Mouse (Mus musculus) layer of hippocampus, adult 18-20 months (tissue): ENCODE data around the gene Plekha8. TPM values are rescaled to one million over a fixed set of nuclear protein-coding genes. Genes with fewer than 3 reads are reported as not detected.
A peak's percentile ranks its signal among the peaks of the same experiment; 100 is the strongest.

Experiments used
- DNase-seq, 2 experiments: peaks; one replicate each; pipeline ENCODE4 v3.0.0; 2022; ENCODE audit warnings: low spot score in 2 of 2
- total RNA-seq, 2 experiments: library from RNA; stranded (reverse); gene quantifications; 2 replicates each; pipeline ENCODE4 v1.2.3; 2021

The Plekha8 gene
- total RNA-seq, 2 experiments from 2014 or later: 12.3 to 13.7 TPM

DNA sequence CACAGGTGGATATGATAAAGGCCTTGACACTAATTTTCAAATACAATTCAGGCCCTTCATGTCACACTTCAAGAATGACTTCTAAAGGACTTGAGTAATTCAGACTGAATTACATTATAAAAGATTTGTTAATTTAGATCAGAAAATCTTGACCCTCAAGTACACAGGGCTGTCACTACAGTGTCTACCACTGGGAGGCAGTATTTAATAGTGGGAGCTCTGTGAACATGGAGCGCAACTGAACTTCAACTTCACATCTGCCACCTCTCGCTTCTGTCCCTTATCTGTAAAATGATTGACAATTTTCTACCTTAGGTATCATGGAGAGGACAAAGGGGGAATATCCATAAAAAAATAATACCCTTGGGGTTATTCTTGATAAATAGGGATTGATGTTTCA, 8.7 kb upstream of the Plekha8 start:
- DNase-seq: peak in 1 of 2 experiments; percentile 75

DNA sequence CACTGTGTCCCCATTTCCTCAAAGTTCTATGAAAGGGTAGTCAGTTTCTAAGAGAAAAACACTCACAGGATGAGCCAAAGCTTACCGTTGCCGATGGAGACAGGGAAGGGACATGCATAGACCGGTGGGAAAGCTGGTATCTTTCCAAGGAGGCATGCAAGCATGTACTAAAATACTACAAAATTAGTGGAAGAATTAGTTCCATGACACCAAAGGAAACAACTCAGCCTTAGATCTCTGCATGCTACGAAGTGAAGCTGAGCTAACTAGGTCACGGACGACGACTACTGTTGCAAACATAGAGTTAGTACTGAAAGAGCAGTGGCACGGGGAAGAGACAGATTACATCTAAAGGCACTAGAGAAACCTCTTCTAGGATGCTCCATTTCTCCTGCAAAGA, 8.0 kb upstream of the Plekha8 start:
- DNase-seq: no peak

DNA sequence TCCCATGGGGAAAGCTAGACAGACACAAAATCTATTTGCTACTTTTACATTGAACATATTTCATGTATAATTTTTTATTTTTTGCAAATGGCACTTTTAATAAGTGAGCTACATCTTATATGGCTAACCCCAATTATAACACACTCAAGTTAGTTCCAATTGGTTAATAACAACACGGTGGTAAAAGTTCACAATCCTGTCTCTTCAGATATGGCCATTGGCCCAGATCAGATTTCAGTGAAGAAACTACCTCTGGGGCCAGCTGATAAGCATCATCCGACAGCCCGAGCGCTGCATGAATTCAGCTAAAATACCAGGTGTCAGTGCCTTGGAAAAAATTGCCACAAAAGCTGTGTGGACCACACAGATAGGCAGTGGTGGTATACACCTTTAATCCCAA, 7.2 kb upstream of the Plekha8 start:
- DNase-seq: no peak

DNA sequence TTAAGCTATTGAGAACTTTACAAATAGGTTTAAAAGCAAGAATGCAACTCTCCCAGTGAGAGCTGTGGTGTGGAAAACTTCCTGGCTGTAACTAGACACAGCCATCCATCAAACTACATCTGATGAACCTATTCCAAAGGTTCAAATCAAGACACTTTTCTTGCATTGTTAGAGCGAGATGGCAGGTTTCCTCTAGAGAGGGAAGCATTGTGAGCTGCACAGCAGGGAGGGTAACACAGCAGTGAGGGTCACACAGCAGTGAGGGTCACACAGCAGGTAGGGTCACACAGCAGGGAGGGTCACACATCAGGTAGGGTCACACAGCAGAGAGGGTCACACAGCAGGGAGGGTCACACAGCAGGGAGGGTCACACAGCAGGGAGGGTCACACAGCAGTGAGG, 6.7 kb upstream of the Plekha8 start:
- no peak for DNase-seq

DNA sequence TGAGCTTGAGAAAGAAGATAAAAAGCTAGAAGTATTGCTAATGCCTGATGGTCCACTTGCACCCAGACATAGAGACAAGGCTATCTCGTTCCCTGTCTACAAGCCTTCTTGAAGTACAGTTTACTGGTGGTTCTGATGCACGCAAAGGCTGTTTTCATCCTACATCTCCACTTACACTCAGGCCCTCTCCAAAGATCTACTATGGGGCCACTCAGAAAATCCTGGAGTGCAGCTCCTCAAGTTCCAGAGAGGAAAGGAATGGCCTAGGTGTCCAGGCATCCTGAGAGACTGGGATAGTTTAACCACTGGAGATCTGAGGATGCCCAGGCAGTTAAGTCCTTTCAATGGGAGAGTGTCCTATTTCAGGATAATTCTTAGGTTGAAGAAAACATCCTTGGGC, 4.2 kb upstream of the Plekha8 start:
- no peak for DNase-seq

DNA sequence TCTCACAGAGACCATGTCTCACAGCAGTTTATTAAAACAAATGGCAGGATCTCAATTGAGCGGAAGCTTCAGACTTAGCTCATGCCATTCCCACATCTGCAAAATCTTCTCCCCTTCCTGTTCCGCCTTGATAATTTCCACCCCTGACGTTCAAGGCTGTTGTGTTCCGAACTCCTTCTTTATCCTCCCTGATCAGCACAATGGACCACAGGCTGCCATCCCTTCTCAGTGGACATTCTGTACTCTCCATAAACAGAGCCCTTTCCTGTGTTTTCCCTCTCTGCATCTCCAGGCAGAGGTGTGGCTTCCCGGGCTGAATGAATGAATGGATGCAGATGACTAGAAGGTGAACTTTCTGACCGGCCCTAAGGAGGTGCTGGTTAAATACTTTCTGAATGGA, 3.1 kb upstream of the Plekha8 start:
- DNase-seq: no peak

DNA sequence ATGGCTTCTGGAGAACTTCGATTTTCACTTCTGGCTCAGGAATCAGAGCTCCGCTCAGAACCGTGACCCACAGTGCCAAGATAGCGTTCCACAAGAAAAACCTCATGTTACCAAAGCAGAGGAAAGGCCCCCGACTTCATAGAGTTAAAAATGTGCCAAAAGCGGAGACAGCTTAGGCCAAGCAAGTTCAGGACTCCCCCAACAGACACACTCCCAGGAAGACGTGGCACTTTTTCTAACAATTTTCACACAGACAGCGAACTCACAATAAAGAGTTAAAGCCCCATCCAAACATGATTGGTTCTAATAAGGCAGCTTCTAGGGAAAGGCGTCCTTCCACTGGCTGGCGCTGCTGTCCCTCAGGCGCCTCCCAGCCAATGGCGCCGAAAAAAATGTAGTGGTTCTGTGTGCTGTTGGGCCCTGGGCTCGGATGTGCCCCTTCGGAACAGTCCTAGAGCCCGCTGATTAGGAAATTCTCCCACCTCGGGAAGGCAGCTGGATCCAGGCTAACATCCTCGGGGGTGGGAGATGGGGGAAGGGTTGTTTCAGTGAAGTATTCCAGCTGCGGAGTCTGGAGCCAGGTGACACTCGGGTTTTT, 1.9 kb upstream of the Plekha8 start:
- peak; percentile 91 to 98 for DNase-seq

DNA sequence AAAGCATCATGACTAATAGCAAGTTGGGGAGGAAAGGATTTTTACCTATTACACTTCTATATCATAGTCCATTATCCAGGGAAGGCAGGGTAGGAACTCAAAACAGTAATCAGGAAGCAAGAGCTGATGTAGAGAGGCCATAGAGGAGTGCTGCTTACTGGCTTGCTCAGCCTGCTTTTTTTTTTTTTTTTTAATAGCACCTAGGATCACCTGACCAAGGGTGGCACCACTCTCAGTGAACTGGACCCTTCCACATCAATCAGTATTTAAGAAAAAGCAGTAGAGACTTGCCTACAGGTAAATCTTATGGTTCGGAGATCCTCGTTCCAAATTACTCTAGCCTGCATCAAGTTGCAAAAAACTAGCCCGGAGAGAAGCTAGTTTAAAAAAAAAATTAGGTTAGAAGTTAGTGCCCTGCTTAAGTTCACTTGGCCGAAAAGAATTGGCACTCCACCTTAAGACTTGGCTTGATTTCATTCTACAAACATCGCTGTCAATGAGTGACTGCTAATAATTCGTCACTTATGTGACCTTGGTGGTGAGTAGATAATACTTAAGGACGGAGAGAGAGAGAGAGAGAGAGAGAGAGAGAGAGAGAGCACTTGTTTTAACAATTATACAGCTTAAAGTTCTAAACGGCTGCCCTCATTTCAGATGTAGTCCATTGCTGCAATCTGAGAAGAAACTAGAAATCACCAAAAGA, 994 bp upstream of the Plekha8 start:
- DNase-seq: no peak

DNA sequence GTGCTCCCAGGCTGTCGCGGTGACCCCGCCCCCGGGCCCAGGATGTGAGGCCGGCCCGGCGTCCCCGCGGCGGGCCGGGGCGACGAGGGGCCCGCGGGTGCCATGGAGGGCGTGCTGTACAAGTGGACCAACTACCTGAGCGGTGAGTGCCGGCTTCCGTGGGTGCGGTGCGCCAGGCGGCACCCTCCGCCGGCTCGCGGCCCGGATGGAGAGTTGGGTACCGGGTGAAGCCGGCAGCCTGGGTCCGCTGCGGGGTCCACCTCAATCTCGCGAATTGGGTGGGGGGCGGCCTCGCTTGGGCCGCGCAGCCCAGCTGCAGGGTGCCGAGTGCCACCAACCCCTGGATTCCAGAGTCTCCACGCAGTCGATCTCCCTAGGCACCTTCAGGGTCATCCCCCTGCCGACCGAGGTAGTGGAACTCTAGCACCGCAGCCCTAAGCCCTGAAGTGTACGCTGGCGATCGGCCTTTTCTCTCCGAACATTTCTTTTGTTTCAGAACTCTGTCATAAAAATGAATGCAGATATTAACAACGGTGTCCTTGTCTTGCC, 493 bp downstream of the Plekha8 start:
- DNase-seq: no peak

DNA sequence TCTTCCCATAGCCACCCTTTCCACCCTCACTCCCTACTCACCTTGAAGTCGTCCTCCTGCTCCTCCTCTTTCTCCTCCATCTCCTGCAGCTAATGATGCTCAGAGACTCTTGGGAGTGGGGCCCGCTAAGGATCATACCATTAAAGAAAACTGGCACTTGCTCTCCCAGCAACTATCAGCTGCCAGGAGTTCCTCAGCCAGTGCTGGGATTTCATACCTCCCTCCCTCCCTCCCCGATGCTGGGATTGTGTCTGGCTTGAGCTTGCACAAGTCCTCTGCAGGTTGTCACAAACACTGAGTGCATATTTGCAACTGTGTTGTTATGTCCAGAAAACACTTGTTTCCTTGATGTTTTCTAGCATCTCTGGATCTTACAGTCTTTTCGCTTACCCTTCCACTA, 2.3 kb downstream of the Plekha8 start, which contains the start of gene Fkbp14:
Gene Fkbp14, minus strand, starts transcription at position 101 of the 400 bp plus-strand sequence.
- no peak for DNase-seq

DNA sequence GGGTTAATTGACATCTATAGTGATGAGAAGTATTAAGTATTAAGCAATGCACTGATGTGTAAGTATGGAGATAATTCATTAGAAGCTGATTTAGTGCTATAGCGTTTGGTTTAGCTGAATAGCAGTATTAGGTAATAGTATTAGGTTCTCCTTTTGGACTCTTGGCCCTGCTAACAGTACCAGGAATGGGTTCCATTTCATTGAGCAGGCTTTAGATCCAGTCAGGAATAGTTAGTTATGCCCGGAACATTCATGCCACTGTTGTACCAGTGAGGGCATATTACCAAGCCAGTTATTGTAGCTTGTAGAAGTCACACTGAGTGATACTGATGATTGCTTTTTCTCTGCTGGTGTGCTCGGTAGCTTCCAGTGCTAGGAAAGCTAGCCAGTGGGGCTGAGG, 2.8 kb downstream of the Plekha8 start:
- no peak for DNase-seq

DNA sequence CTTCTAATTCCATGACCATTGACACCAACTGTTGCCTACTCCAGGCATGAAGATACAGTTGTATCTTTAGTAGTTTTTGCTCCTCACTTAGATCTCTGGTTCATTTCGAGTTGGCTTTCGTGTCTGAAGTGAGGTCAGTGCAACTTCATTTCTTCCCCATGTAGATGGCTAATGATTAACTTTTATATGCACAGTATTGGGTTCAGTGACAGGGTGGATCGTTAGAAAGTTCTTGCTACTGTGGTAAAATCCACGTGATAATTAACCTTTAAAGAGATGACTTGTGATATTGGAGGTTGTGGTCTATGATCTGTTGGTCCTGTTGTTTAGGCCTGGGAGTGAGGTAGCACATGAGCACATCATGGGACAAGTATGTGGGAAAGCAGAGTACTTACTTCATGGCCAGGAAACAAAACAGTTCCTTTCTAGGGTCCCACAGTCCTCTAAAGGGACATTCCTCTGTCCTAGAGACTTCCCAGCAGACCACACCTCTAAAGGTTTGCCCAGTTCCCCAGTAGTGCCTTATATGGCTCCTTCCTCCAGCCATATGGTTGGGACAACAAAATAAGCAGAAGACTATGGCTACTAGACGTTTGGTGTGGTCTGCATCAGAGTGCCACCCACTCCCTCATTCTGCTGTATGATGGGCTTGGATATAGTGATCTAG, 5.9 kb downstream of the Plekha8 start:
- no peak for DNase-seq

DNA sequence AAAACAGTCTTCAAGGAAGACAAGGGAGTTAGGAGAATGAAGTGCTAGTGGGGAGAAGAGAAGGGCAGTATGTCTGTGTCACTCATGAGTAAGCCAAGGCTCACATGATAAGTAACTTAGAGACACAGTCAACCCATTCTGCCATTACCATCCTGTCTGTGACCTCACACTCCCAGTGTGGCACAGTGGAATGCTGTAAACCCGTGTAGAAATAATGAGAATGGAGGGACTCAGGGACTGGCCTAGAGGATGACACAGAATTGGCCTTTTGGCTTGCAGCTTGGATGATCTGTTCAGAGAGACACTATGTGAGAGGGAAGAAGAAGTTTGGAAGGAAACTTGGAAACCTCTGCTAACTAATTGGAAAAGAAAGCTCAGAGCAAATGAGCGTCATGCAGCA, 8.0 kb downstream of the Plekha8 start:
- no peak for DNase-seq

DNA sequence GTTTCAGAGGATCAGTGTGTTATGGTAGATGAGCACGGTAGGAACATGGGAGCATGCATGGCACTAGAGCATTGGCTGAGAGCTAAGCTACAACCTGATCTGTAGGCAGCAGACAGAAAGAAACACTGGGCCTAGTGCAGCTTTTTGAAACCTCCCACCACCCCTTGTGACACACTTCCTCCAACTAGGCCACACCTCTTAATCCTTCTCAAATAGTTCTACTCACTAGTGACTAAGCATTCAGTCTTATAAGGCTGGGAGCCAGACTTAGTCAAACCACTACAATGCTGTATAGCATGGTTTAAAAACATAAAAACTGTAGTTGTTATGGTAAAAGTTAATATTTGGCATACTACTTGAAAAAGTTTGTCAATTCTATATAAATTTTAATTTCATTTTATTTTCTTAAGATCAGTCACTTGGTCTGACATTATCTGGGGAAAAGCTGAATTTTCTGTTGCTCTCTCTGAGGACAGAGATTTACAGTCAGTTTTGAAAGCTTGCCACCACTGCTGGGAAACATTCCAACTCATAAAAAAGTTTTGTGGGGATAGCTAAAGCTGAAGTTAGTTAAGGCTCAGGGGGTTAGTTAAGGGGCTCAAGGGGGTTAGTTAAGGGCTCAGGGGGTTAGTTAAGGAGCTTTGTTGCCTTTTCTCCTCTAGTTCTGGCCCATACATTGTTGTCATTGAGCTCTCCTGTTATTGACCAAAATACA, 9.2 kb downstream of the Plekha8 start:
- no peak for DNase-seq

DNA sequence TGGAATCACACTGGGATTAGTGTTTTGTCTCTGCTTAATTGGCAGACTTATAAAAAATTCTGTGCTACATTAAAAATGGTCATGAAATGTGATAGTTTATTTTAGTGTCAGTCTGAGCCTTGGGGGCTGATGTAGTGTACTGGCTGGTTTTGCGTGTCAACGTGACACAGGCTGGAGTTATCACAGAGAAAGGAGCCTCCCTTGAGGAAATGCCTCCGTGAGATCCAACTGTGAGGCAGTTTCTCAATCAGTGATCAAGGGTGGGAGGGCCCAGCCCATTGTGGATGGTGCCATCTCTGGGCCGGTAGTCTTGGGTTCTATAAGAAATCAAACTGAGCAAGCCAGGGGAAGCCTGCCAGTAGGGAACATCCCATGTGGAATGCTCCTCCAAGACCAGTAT, 11.3 kb downstream of the Plekha8 start:
- no peak for DNase-seq

DNA sequence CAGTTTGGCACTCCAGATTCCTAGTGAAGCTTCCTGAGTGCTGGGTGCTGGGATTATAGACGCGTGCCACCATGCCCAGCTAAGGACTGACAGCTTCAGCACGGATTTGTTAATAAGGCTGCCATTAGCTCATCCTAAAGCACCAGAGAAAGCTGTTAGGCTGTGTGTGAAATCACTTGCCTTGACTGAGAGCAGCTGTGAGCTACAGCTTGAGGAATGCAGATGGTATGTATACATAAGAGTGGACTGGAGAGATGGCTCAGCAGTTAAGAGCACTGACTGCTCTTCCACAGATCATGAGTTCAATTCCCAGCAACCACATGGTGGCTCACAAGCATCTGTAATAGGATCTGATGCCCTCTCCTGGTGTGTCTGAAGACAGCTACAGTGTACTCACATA, 22.5 kb downstream of the Plekha8 start:
- no peak for DNase-seq

DNA sequence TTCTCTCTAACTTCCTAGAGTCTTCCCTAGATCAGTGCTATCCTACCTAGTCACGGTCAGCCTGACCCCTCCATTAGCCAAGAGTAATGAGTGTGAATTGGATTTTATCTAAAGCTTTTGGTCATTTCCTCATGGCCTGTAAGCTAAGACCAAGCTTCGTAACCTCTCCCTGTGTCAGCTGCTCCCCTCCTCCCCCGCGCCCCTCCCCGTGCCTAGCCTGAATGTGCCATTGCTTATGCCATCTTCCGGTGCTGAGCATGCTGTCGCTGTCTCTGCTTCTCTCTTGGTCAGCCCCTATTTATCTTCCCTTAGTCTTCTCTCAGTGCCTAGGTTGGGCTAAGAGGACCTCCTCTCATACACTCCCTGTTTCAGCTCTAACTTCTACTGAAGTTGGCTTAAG, 24.6 kb downstream of the Plekha8 start:
- DNase-seq: no peak

DNA sequence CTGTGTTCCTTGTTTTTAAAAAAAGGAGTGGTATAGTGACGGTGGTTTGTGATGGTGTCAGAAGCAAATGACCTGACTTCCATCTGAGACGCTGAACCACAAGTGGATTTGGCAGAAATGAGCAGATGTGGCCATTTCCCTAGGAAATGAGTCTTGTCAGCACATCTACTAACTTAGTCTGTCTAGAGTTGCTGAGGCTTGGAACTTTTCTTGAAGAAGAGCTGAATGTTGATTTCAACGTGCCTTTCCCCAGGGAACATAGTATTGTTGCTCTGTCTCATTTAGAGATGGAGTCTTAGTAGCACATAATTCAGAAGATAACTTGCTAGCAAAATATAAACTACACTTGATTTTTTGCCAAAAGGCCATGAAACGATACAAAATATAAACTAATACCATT, 25.4 kb downstream of the Plekha8 start:
- DNase-seq: no peak

DNA sequence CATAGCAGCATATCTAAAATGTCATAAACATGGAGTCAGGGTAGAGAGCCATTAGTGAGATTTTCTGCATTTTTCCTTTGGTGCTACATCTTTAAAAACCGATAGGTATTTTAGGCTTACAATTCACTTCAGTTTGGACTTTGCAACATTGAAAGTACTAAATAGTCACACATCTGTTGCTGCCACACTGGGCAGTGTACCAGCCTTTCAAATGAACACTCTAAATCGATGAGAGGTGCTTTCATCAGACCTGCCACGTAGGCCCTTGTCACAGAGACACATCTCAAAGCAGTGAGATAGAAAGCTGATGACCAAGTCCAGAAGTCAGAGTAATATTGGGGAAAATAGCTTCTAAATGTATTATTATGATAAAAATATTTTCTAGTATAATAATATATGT, 33.5 kb downstream of the Plekha8 start:
- DNase-seq: no peak

DNA sequence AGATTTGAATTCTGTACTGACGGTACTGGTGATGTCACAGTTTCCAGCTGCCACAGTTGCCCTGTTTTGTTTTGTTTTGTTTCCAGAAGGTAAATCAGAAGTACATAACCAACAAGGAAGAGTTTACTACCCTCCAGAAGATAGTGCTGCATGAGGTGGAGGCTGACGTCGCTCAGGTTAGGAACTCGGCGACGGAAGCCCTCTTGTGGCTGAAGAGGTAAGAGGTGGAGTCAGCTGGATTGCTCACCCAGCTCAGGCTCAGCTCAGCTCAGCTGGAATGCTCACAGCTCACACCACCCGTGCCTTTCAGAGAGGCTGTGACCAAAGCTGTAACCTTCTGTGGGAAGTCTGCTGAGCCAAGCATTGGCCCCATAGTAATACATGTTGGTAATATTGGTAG, 34.8 kb downstream of the Plekha8 start:
- no peak for DNase-seq

DNA sequence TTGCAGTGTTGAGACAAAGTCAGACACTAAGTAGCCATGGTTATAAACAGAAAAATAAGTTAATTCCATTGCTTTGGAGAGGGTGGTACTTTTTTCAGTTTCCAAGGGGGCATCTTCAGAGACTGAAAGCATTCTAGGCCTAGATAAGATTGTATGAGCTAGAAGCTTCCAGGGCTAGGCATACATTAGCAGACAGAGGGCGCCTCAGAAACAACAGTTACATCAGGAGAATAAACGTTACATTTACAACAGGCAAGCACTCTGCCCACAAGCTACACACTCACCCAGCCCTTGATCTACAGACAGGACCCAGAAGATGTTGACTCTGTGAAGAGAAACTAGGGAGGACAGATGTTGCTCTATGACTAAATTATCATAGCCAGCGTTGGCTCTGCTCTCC, 36.6 kb downstream of the Plekha8 start:
- peak in 1 of 2 experiments; percentile 69 for DNase-seq

DNA sequence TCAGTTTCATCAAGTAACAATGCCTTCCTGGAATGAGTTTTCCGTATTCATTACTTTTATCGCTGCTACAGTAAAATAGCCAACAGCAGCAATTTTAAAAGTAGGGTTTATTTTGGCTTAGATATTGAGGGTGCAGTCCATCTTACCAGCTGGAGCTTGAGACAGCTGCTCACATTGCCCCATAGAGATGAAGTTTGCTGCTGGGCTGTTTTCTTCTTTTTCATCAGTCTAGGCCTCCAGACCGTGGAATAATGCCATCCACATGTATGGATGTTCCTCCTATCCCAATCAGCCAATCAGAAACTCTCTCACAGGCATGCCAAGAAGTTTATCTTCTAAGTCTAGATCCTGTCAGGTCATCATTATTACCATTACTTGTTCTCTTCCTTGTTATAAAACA, 45.0 kb downstream of the Plekha8 start:
- DNase-seq: no peak
